Mouse (Mus musculus): ENCODE results near the gene Phyhipl.

The Phyhipl gene

DNA sequence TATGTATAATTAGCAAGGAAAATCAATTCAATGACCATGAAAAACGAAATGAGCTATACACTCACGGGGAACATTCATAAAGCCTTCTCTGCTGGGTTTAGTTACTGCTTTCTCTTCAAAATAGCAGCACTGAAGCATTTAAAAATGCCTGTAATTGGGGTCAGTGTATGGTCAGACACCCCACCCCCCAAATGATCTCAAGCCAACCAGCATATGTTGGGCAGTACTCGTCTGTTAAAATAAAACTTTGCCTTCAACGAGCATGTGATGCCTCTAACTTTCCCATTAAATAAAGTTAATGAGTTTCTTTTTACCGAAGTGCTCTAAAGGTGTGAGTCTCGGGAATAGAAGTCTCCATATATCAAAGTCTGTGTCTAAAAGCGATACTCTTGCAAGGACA, at the start of gene Phyhipl:
Gene Phyhipl (minus strand): TSS at position 138 of the 400 bp plus-strand sequence.
- peak; percentile 38 to 57 for DNase-seq

DNA sequence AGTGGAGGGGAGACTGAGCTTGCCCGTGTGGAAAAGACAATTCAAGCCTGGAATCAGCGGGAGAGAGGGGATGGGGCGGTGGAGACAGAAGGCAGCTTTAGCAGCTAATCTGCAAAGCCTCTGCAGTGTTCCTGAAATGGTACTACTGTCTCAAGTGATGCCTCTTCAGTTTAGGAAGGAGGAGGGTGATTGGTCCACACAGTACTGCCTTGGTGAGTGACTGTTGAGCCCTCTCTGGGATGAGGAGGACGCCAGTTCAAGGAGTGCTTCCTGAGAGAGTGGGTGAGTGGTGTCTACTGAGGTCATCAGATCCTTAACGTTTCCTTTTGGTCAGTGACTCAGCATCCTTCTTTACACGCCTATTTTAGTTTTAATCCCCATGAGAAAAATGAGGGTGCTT, 47.4 kb upstream of the Phyhipl start:
- DNase-seq = no peak

DNA sequence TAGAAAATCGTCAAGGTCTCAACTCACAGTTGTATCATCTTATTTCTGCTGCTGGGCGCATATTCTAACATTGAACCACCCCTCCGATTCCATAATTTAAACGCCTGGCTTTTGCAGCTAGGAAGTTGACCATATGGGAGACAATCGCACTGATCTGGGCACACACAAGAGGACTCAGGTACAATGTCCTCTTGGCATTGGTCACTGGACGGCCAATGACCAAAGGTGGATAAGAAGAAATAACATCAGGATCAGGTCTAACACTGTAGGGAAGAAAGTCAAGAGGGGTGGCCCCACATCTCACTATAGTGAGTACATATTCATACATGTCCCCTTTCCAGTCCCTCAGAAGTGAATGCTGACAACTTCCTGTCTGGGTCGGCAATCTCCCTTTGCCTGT, 43.8 kb upstream of the Phyhipl start:
- DNase-seq = no peak

DNA sequence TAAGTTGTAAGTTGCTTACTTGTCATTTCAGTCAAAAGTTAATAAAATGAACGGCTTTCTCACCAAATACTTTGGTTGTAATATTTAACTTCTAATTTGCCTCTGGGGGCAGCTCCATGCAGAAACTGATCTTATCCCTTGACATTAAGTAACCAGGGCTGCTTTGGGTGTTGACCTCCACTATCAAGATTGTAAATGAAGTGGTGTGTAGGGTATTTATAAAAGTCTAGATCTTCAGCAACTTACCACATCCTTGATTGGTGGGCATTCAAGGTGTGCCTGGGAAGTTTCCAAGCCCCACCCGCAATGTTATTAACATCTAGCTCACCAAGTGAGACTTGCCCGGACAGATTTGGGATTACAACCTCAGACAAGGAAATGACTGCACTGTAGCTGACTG, 42.2 kb upstream of the Phyhipl start:
- peak in 1 of 2 experiments; percentile 42 for DNase-seq

DNA sequence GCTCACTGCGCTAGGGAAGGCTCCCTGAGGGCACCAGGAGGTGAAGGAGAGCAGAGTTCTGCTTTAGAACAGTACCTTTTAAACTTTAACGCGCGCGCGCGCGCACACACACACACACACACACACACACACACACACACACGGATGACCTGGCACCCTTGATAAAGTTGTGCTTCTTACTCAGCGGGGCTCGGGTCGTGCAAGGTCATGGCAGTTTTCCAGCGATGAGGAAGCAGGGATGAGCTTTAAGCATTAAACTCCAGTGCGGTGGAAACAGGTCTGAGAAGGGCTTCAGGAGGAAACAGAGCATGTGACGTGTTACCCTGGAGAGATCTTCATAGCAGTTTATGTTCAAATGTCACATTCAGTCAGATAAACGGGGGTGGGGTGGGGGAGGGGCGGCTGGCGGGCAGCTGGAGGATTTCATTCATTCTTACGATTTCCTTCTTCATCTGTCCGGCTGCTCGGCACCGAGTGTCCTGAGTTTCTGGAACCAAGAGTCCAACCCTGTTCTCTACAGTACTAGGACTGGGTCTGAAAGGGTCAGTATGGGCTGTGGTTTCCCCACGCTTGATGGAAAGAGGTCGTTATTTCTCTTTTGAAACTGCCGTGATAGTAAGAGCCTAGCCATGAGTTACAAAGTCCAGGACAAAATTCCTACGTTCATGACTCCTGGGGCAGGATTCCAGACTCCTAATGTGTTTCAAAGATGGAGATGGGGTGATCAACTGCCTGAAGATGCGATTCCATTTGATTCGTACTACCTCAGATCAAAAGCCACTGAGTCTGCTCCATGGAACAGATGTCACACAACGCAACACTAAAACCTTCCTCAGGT, 41.2 kb upstream of the Phyhipl start:
- DNase-seq = peak; percentile 61 to 71

DNA sequence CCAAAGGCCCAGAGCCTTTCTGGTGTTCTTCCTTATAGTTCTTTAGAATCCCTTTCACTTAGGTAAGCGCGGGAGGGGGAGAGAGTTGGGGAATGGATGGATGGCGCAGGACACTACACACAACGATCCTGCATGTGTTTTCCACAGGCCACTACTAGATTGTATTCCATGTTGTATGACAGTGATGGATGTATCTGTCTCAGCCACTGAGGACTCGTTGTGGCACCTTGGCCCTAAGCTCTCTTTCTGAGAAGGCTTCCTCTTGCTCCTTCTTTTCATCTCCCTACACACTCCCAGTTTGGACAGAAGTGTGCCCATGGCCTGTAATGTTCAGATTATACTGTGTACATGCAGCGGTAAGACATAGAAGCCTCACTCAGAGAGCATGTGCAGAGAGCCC, 33.6 kb upstream of the Phyhipl start:
- DNase-seq = no peak

DNA sequence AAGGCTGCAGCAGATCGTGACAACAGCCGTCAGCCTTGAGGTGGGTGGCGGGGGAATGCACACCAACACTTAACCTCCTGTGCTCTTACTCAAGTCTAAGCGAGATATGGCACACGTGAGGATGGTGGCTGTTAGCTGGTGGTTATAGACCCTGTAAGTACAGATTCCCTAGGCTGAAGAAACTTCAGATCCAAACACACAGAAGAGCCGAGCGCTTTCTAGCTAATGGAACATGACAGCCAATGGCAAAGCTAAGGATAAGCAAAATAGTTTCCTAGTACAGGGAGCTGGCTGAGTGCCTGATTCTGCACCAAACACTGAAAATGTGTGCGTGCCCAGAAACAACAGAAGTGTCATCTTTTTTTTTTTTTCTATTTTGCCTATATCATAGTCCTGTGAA, 33.1 kb upstream of the Phyhipl start:
- no peak for DNase-seq

DNA sequence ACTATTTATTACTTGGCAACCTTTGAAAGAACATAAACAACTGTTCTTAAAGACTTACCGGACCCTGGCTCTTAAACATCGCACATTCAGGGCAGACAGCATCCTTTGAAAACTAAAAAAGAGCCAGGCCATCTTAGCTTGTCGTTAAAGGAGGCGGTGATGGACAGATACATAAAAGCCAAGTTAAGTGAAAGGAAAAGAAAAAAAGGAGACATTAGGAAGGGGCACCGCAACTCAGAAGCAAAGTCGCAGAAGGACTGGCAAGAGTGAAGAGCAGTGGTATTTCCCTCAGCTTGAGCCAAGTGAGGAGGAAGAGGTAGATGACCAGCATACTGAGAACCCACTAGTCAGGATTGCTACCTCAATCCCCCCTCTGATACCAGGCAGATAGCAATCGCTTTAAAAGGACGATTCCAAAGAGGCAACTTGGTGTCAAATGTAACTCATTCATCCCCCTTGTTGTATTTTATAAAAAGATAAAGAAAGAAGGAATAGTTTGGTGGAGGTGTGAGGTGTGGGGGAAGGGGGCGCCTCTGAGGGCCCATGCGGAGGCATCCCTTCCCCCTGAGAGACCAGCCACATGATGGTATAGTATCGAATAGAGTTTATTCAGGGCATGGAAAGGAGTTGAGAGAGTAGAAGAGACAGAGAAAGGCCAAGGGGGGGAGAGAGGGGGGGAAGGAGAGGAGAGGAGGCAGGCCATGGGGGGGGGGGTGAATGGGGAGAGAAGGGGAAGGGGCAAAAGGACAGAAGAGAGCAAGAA, 31.4 kb upstream of the Phyhipl start:
- no peak for DNase-seq

DNA sequence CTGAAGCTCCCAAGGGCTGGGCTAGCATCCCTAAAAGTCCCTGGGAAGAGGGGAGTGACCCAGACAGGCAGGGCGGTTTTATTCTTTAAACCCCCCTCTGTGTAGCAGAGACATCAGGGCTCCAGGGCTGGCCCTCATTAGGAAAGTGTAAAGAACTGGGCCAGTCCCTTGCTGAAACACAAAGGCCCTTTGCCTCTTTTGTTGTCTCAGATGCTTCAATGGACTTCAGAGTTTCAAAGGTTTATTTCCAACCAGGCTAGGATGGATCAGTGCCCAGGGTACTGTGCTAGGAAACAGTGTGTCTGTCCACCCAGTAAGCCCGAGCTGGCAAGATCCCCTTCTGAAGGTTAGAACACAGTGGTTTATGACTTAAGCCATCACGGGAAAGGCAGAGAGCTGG, 30.7 kb upstream of the Phyhipl start:
- DNase-seq = no peak

DNA sequence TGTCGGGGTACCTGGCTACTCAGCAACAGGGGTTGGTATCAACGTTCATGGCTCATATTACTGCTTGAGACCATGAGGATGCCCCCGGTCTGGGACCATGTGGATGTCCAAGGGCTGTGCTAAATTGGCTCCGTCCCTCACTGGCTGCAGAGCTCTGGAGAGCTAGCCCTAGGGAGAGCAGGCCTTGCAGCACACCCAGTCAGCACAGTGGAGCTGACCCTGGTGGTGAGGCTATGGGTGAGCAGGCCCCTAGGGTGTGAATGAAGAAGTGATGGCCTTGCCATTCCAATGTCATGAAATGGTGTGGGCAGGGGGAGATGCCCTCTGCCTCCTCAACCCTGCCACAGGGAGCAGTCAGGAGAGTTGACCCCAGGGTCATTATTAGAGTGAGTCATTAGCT, 27.7 kb upstream of the Phyhipl start:
- DNase-seq = no peak

DNA sequence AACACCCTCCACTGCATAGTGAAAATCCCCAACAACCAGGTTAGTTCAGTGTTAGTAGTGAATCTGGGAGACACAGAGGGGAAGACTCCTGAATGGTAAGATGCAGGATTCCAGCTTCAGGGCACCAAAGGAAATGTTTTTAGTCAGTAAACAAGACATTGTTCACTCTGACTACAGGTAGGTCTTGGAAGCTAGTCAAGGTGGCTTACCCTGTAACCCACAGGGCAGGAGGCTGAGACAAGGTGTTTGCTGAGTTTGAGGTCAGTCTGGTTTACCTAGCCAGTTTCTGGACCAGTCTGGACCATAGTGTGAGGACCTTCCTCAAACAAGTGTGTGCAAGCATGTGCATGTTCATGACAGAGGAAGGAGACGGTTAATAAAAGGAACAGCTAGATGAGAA, 22.2 kb upstream of the Phyhipl start:
- no peak for DNase-seq

DNA sequence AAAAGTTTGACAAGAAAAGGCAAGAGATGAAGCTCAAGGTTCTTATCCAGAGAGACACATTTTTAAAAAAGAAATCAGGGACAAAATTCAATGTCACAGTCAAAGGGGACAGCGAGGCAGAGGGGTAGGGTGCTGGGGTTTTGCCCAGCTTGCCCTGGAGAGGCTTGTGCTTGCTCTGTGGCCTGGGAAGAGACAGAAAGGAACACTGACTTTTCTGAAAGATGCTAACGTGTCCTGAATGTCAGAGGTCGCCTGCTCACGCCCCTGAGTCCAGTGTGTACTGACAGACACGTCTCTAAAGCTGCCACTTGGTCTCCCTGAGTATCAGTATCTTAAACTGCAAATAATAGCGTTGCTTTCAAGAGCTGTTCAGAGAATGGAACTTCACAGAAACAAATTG, 507 bp upstream of the Phyhipl start:
- DNase-seq = peak; percentile 18 to 30

DNA sequence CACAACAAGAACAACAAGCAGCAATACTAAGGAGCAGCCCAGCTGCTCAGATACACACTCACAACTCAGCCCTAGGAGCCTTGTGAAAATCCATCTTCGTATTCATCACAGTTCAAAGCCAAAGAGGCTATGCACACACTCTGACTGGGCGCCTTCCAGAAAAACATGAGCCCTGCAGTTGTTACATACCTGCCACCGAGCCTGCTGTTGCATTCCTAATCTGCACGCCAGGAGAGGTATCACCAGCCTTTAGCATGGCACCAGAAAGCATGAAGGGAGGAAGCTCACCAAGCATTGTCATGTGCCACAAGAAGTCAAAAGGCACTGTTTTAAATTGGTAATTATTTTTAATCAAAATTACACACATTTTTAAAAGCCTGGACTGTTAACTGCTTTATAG, 1.1 kb downstream of the Phyhipl start:
- DNase-seq = no peak

DNA sequence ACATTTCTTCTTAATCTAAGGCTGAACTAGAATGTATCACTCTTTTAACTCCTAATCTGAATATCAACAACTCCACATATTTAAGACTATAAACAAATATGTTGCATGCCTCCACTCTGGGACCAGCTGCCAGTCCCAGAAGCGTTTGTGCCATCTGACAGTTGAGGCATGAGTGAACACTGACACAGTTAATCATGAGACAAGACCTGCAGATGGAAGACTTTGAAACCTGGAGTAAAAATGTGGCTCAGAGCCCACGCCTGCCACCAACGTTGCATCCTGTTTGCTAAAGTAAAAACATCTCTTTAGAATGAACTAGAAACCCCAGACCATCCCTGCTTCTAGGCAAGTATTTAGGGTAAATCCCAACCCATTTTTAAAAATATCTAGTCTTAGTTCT, 1.6 kb downstream of the Phyhipl start:
- no peak for DNase-seq

DNA sequence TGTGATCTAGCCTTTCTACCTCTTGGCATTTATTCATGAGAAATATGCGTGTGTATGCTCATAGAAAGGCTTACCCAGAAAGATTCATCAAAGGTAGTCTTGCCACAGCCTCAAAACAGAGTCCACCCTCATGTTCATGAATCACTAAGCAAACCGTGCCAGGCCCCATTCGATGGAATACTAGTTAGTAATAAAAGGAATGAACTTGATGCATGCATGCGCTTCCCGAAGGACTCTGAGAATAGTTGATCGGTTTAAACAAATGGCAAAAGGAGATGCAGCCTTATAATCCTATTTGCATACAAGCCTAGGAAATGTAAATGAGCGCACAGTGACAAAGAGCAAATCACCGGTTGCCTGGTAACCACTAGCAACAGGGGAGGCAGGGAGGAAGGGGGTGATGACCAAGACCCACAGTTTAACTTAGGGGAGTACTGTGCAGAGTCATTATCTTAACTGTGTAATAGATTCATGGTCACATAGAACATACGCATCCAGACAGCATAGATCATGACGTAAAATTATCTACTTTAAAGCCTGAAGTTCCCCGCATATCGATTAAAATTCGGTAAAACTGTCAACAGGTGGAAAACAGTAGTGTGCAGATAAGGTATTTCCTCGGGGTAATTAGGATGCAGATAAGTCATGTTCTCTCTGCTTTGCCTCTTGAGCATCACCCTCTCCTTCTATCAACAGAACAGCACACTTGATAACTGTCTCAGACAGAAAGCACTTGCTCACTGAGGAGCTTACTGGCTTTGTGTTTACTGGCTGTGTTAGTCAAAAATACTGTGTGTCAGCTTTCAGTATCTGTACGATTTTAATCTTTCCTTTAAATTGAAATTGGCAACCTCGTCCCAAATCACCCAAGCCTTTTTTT, 3.8 kb downstream of the Phyhipl start:
- DNase-seq = no peak

DNA sequence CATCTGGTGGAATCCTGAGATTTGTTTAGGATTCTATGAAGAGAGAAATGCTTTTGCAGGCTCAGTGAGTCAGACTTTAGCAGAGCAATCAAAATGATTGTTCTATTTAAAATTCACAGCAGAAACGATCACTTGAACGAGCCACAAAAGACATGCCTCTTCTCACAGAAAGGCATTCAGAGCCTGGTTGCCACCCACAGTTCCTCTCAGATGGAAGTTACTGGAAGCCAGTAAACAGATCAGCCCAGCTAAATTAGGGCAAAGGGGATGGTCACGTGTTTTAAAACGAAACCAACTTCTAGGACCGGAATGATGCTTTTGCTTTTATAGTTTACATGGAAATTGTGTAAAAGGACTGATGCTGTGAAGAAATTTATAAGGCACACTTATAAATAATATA, 6.9 kb downstream of the Phyhipl start:
- DNase-seq = no peak

DNA sequence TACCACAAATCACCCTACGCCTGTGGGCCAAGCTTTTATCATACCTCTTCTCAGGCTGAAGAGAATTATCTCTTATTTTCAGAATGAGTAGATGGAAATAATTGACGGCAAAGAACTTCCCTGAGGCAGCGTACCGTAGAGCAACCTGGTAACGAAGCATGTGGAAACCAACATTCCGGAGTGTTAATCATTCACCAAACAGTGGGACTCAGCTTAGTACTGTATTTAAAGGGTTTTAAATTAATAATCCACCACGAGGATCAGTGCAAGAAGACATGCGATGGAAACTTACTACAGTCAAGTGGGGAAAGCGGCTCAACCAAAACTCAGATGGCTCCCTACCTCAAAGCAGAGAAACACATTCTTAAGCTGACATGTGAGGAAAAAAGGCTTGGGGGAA, 12.6 kb downstream of the Phyhipl start:
- DNase-seq = peak; percentile 28 to 59

DNA sequence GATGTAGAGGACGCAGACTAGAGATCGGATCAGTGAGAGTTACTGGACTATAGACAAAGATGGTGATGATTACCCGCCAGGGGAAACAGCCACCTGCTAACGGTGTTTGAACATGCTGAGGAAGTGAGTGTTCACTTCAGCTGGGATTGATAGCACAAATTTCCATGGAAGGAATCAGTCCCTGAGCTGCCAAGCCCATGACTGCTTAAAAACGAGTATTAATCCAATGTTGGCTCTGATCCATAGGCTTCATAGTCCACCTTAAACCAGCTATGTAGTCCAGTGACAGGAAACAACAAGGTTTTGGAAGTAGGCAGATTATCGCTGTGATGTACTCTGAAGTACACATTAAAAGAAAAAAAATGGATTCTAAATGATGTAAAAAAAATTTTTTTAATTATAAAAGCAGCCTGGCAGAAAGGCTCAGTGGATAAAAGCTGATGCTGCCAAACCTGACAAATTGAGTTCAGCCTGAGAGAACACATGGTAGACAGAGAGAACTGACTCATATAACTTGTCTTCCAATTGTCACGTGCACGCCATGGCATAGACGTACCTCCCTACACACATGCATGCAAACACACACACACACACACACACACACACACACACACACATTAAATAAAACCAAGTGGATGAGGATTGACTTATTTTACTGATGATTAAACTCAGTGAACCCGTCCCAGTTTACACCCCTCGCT, 14.7 kb downstream of the Phyhipl start:
- no peak for DNase-seq

DNA sequence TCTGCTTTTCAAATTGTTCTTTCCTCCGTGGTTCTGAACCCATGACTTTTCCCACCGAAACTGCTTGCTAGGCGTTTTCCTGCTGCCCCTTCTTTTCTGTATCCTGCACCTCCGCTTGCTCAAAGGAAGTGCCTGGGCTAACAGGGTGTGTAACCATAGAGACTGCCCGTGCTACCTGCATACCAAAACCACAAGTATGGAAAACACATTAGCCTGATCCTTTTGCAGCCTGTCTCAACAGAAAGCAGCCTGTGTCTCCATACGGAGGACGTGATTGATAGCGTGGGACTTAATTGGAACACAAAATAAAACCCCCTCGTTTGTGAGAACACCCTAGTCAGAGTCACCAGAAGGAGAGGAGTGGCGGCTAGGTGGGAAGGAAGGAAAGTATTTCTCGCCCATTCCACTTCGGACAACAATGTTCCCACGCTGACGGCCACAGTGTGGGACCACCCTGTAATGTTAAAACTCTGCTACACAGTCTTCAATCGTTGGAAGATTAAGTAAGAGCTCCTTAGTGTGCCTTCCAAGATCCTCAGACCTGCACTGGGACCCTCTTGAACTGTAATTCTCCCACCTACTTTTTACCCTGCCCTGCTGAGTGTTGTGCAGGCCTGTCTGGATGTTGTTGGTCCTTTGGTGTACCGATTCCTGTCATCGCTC, 15.6 kb downstream of the Phyhipl start:
- DNase-seq = no peak

DNA sequence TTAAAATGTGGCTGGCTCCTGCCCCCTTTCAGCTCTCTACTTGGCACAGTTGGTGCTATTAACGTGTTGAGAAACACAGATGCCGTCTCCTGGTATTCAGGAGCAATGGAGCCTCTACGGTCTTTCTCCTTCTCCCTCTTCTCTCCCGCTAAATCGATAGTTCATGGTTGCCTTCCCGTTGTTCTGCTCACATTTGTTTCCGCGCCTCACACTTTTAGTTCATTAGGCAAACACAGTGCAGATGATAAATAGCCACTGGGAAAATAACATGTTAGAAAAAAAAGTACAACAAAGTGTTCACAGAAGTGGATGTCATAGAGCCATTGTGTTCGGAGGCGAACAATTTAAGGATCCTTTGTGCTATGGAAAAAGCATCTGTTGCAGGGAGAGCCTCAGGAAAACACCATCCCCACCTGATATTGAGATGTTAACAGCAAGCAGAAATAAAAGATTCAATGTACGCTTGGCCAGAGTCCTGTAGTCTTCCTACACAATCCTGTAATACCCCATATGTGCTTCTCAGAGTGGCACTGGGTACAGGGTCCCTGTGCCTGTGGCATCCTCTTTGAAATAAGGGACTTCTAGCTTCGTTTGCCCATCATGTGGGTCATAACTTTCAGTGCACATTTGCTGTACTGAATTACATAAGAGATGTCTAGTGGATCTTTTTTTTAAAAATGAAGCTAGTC, 18.0 kb downstream of the Phyhipl start:
- no peak for DNase-seq

DNA sequence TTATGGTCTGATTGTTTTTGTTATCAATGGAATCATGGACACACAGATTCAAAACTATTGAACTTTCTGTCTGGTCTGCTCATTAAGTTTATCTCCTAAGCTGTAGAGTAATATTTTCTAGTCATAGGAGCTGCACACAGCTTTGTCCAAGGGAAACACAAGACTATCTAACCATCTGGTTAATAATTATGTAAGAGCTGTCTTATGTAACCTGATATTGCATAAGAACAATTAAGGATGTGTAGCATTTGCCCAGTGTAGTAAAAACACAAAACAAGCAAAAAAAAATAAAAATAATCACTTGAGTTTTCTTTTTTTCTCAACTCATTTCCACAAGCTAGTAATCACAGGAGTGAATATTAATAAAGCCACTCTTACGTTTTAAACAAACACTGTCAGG, 20.5 kb downstream of the Phyhipl start:
- no peak for DNase-seq
